Mouse (Mus musculus): Measurements from ENCODE around the gene Ambra1. TPM values are rescaled to one million over a fixed set of nuclear protein-coding genes. Genes with fewer than 3 reads are reported as not detected.

The Ambra1 gene
- total RNA-seq, 2 experiments from 2014 or later: 55.9 to 56.3 TPM

- no peak for DNase-seq (ENCODE audit: extremely low spot score in 1 of 2, low spot score in 2 of 2)
- intact Hi-C loops (cut with DNase I): loop anchor here (5.0 kb wide), 1 partner anchor 450 kb away; the partner anchor contains the start of gene 1700029I15Rik
- no peak for TF ChIP-seq CTCF (IDR thresholded peaks at IDR 0.05)
- H3K27ac ChIP-seq: peak within 1 kb of the TSS; percentile 75
- peak within 1 kb of the TSS; percentile 28 for H3K4me3 ChIP-seq
These were observed 202.3 kb downstream of the Ambra1 start, which contains the start of gene Mdk for GRCm38 (mm10) chr2:91932160-91932711. Gene Mdk (minus strand): TSS chr2:91932297.

DNA sequence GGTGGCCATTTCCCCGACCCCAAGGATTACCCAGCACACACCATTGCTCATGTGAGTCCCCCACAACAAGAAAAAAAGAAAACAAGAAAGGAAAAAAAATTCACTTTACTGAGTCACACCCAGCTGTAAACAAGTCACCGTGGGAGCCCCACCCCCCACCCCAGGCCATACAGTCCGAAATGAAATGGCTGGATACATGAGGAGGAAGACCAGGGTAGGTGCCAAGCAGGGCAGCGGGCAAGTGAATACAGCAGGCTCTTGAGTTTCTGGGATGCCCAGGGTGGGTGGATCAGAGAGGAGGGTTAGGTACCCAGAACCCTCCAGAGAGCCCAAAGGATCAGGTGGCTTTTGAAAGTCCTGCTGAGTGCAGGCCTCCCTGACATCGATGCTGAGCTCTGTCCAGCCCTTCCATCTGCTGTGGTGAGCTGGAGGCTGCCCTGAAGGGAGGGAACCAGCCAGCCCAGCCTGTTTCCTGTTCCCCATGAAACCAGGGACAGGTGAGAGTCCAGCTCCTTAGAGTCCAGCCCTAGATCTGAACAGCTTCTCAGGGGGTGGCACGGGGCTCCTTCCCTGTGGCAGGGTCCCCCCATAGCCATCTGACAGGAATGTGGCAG is 202.9 kb downstream of the Ambra1 start:
- H3K4me3 ChIP-seq: no peak overlapping the region
- H3K27ac ChIP-seq: peak overlapping the region; percentile 64
- intact Hi-C loops (cut with DNase I): loop anchor here (5.0 kb wide), 1 partner anchor 449 kb away; the partner anchor contains the start of gene 1700029I15Rik
- TF ChIP-seq CTCF (IDR thresholded peaks at IDR 0.05): no peak
- peak in 1 of 2 experiments; percentile 16 for DNase-seq (ENCODE audit: extremely low spot score in 1 of 2, low spot score in 2 of 2)

GRCm38 (mm10) chr2:91933471-91933870 is 203.5 kb downstream of the Ambra1 start:
- peak in 1 of 2 experiments; percentile 16 for DNase-seq (ENCODE audit: extremely low spot score in 1 of 2, low spot score in 2 of 2)
- H3K27ac ChIP-seq: peak overlapping the region; percentile 64; the same call in 1 of the 2 replicates
- intact Hi-C loops (cut with DNase I): loop anchor here (5.0 kb wide), 1 partner anchor 449 kb away; the partner anchor contains the start of gene 1700029I15Rik

DNA sequence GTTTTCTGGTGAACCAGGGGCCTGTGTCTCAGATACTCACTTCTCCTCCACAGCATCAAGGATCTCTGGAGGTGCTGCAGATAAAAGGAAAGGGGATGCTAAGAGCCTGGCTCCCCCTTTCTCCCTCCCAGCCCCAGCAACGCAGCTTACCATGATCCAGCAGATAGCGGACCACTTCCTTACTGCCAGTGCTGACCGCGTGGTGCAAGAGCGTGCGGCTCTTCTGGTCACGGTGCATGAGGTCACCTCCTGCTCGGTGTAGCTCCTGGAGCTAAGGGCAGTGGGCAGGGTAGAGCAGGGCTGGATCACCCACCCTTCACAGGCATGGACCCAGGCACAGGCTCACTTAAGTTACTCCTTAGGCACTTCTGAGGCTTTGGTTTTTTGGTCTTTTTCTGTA is 204.1 kb downstream of the Ambra1 start:
- no peak overlapping the region for H3K4me3 ChIP-seq
- TF ChIP-seq CTCF (IDR thresholded peaks at IDR 0.05): no peak
- intact Hi-C loops (cut with DNase I): loop anchor here (5.0 kb wide), 1 partner anchor 448 kb away; the partner anchor contains the start of gene 1700029I15Rik
- H3K27ac ChIP-seq: no peak overlapping the region
- DNase-seq (ENCODE audit: extremely low spot score in 1 of 2, low spot score in 2 of 2): no peak

More at GRCm38 (mm10) chr2:91933471-91933870, 203.5 kb downstream of the Ambra1 start:
- no peak overlapping the region for H3K4me3 ChIP-seq
- no peak for TF ChIP-seq CTCF (IDR thresholded peaks at IDR 0.05)

GRCm38 (mm10) chr2:91934826-91935525 is 205.0 kb downstream of the Ambra1 start:
- no peak for TF ChIP-seq CTCF (IDR thresholded peaks at IDR 0.05)
- H3K4me3 ChIP-seq: no peak overlapping the region
- peak overlapping the region; percentile 16; the same call in 1 of the 2 replicates for H3K27ac ChIP-seq
- intact Hi-C loops (cut with DNase I): loop anchor here (5.0 kb wide), 1 partner anchor 447 kb away; the partner anchor contains the start of gene 1700029I15Rik
- no peak for DNase-seq (ENCODE audit: extremely low spot score in 1 of 2, low spot score in 2 of 2)

GRCm38 (mm10) chr2:91936154-91936553 is 206.2 kb downstream of the Ambra1 start:
- intact Hi-C loops (cut with DNase I): no loop called here
- H3K4me3 ChIP-seq: no peak overlapping the region
- H3K27ac ChIP-seq: peak overlapping the region; percentile 80
- DNase-seq (ENCODE audit: extremely low spot score in 1 of 2, low spot score in 2 of 2): peak in 1 of 2 experiments; percentile 65
- TF ChIP-seq CTCF (IDR thresholded peaks at IDR 0.05): no peak

DNA sequence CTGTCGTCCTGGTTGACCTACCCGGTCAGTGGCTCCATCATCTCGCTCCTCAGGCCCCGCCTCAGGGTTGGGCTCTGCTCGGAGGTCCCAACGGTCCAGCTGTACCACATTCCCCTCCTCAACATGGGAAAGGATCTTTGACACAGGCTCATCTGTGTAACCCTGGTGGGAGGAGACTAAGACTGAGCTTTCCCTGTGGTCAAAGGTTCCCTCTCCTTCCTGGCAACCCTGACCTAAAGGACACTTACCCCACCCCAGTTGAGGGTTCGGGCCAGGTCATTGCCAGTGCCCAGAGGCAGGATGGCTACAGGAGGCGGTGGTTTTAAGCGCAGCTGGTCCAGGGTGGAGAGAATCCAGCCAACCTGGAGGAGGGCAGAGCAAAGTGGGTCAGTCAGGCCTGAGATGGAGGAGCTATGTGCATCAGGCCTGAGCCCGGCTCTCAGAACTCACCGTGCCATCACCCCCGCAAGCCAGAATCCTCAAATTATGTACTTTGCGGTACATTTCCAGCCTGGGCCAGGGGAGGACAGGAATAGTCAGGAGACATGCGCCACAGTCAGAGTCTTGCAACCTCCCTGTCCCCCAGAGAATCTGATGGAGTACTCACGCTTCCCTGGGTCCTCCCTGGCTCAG is 209.5 kb downstream of the Ambra1 start:
- no peak for DNase-seq (ENCODE audit: extremely low spot score in 1 of 2, low spot score in 2 of 2)
- TF ChIP-seq CTCF (IDR thresholded peaks at IDR 0.05): no peak
- peak overlapping the region; percentile 71 for H3K27ac ChIP-seq
- intact Hi-C loops (cut with DNase I): no loop called here
- no peak overlapping the region for H3K4me3 ChIP-seq

- no peak for DNase-seq (ENCODE audit: extremely low spot score in 1 of 2, low spot score in 2 of 2)
- Histone ChIP-seq H3K4me3 (no peak overlapping the region), H3K27ac (no peak overlapping the region)
- intact Hi-C loops (cut with DNase I): no loop called here
- TF ChIP-seq CTCF (IDR thresholded peaks at IDR 0.05): peak; percentile 41
These were observed 212.4 kb downstream of the Ambra1 start for GRCm38 (mm10) chr2:91942356-91942755.

DNA sequence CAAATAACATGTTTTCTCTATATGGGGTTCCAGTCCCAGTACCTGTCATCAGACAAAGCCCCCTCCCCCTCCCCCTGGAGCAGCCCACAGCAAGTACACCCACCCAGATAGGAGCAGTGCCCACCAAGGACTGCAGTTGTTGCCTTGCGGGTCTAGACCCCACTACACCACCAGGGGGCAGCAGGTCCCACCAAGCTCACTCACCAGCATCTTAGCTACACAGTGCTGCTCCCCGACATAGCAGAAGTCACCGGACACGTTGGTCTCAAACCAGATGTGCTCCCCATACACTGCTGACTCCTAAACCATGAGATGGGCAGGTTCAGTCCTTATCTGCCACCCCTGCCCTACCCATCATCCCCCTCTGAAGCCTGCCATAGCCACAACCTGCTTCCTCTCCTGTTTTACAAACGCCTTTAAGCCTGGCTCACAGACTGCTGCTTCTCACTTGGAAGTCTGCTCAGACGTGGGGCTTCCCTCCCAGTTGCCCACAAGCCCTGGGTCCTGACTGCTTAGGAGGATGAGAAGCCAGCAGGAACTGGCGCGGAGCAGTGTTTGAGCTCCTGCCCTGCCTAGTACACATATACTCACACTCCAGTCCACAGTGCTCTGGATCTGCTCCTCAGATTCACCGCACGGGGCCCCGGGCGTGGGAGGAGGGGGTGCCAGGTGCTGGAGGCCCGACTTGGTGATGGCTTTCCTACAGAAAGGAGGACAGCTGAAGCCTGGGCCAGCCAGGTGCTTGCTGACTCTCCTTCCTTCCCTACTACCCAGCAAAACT is 214.4 kb downstream of the Ambra1 start:
- Histone ChIP-seq H3K27ac (peak overlapping the region; percentile 70), H3K4me3 (no peak overlapping the region)
- TF ChIP-seq CTCF (IDR thresholded peaks at IDR 0.05): peak; percentile 85
- DNase-seq (ENCODE audit: extremely low spot score in 1 of 2, low spot score in 2 of 2): peak; percentile 81 to 85
- intact Hi-C loops (cut with DNase I): loop anchor here (2.0 kb wide), 1 partner anchor 18 kb away; no protein-coding TSS in a partner anchor

GRCm38 (mm10) chr2:91945483-91945882 is 215.5 kb downstream of the Ambra1 start, which contains the start of gene Gm9821:
Gene Gm9821 (plus strand): TSS chr2:91945703.
- peak within 1 kb of the TSS; percentile 70 for H3K27ac ChIP-seq
- no peak for TF ChIP-seq CTCF (IDR thresholded peaks at IDR 0.05)
- no peak within 1 kb of the TSS for H3K4me3 ChIP-seq
- DNase-seq (ENCODE audit: extremely low spot score in 1 of 2, low spot score in 2 of 2): no peak
- intact Hi-C loops (cut with DNase I): loop anchor here (2.0 to 5.0 kb wide), 3 partner anchors 17 to 873 kb away; partner anchors contain the start of gene Slc39a13
